Mouse (Mus musculus) c-Kit-positive CD71-positive TER-119-positive erythroid progenitor cells, embryonic 14.5 days (primary cell): Measurements from ENCODE around the gene Wrnip1.
A peak's percentile ranks its signal among the peaks of the same experiment; 100 is the strongest.

Source experiments
- DNase-seq: peaks from one replicate; pipeline ENCODE4 v3.0.0-alpha.2; 2013; ENCODE audit warnings: low spot score

Wrnip1 gene

GRCm38 (mm10) chr13:32801693-32802221 is at the start of gene Wrnip1:
Gene Wrnip1, plus strand, starts transcription at chr13:32802038.
- peak; percentile 95 for DNase-seq

GRCm38 (mm10) chr13:32752066-32752657 is 49.7 kb upstream of the Wrnip1 start:
- no peak for DNase-seq

- no peak for DNase-seq
Observed at GRCm38 (mm10) chr13:32759036-32759435, 42.8 kb upstream of the Wrnip1 start.

GRCm38 (mm10) chr13:32760795-32761194 is 41.0 kb upstream of the Wrnip1 start:
- no peak for DNase-seq

GRCm38 (mm10) chr13:32763141-32763540 is 38.7 kb upstream of the Wrnip1 start:
- no peak for DNase-seq

- DNase-seq = no peak
Observed at GRCm38 (mm10) chr13:32764448-32764847, 37.4 kb upstream of the Wrnip1 start.

GRCm38 (mm10) chr13:32768104-32768503 is 33.7 kb upstream of the Wrnip1 start:
- peak; percentile 20 for DNase-seq

GRCm38 (mm10) chr13:32769960-32770359 is 31.9 kb upstream of the Wrnip1 start:
- no peak for DNase-seq

- no peak for DNase-seq
Observed at GRCm38 (mm10) chr13:32775889-32776288, 25.9 kb upstream of the Wrnip1 start.

GRCm38 (mm10) chr13:32776350-32776749 is 25.5 kb upstream of the Wrnip1 start:
- no peak for DNase-seq

GRCm38 (mm10) chr13:32778861-32779260 is 23.0 kb upstream of the Wrnip1 start:
- no peak for DNase-seq

GRCm38 (mm10) chr13:32783055-32783454 is 18.8 kb upstream of the Wrnip1 start:
- no peak for DNase-seq

- no peak for DNase-seq
Observed at GRCm38 (mm10) chr13:32783816-32784215, 18.0 kb upstream of the Wrnip1 start, which contains the start of gene Mylk4. Gene Mylk4, minus strand, starts transcription at chr13:32783954.

GRCm38 (mm10) chr13:32787584-32787983 is 14.3 kb upstream of the Wrnip1 start:
- no peak for DNase-seq

- no peak for DNase-seq
Observed at GRCm38 (mm10) chr13:32789781-32790180, 12.1 kb upstream of the Wrnip1 start.

GRCm38 (mm10) chr13:32794619-32795018 is 7.2 kb upstream of the Wrnip1 start:
- DNase-seq = no peak

GRCm38 (mm10) chr13:32795166-32795565 is 6.7 kb upstream of the Wrnip1 start:
- DNase-seq = no peak

- no peak for DNase-seq
Observed at GRCm38 (mm10) chr13:32797085-32797484, 4.8 kb upstream of the Wrnip1 start.

- peak; percentile 23 for DNase-seq
Observed at GRCm38 (mm10) chr13:32799131-32799530, 2.7 kb upstream of the Wrnip1 start.

- DNase-seq = peak; percentile 42
Observed at GRCm38 (mm10) chr13:32800859-32801258, 979 bp upstream of the Wrnip1 start.

GRCm38 (mm10) chr13:32802259-32803081 is 632 bp downstream of the Wrnip1 start, which contains the start of gene D930007J09Rik:
Gene D930007J09Rik, minus strand, starts transcription at chr13:32802849.
- peak; percentile 35 for DNase-seq

- DNase-seq = no peak
Observed at GRCm38 (mm10) chr13:32803701-32804345, 2.0 kb downstream of the Wrnip1 start.

- no peak for DNase-seq
Observed at GRCm38 (mm10) chr13:32806820-32807219, 5.0 kb downstream of the Wrnip1 start.
